Mouse (Mus musculus) cerebellum, adult 2 months (tissue): ENCODE measurements around the gene Pbx1.

Experiments used
- CTCF ChIP-seq: fragments of 200-500 bp; IDR thresholded peaks from 2 replicates; pipeline ENCODE4 v1.5.1; 2011; ENCODE audit warnings: low read depth, mild to moderate bottlenecking, control low read depth, low read length, moderate library complexity, borderline replicate concordance; ENCODE audit not compliant: insufficient read depth
- POLR2A ChIP-seq: fragments of 200-500 bp; IDR thresholded peaks from 2 replicates; pipeline ENCODE4 v1.6.1; 2011; ENCODE audit warnings: low read length, control low read depth, borderline replicate concordance; ENCODE audit not compliant: insufficient read depth

DNA sequence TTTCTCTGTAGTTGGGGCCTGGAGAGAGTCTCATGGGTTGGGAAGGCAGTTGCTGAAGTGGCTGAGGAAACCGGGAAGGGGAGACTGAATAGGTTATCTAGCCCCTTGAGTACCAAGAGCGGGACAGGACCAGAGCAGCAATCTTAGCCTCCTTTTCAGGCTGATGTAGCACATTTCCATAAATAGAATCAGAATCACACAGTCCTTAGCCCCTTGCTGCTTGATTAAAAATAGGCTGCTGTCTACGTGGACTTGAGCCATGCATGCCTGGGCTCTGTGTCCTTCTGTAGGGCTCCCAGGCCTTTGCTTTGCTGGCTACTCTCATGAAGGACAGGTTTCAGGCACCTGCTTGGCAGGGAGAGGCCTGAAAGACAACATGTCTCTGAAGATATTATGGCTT lies 44.8 kb upstream of the Pbx1 start:
- TF ChIP-seq POLR2A, result no peak
- TF ChIP-seq CTCF, result no peak
